Mouse (Mus musculus) neural tube, embryonic 11.5 days (tissue): ENCODE data around the gene Col25a1. TPM values are rescaled to one million over a fixed set of nuclear protein-coding genes. Genes with fewer than 3 reads are reported as not detected.

Experiments used
- ATAC-seq: fragments of 200-750 bp; cut with Nextera tagmentation; 2 replicates; pipeline ENCODE4 v1.8.0; 2017; ENCODE audit warnings: moderate number of reproducible peaks, mild to moderate bottlenecking, moderate TSS enrichment, moderate library complexity; ENCODE audit not compliant: insufficient read depth, low FRiP score, low TSS enrichment
- DNase-seq: peaks from one replicate; pipeline ENCODE4 v3.0.0-alpha.2; 2015; ENCODE audit warnings: low spot score
- H3K27ac ChIP-seq: fragments of 300-500 bp; sonication (generic); 2 replicates; pipeline ENCODE4 v1.5.1; 2014; ENCODE audit warnings: low read depth, mild to moderate bottlenecking, low read length
- H3K27me3 ChIP-seq: fragments of 300-500 bp; sonication (generic); 2 replicates; pipeline ENCODE4 v1.6.1; 2014; ENCODE audit warnings: mild to moderate bottlenecking, low read length, mixed read lengths; ENCODE audit not compliant: control insufficient read depth, insufficient read depth
- H3K36me3 ChIP-seq: fragments of 300-500 bp; sonication (generic); 2 replicates; pipeline ENCODE4 v1.6.1; 2014; ENCODE audit warnings: mild to moderate bottlenecking, low read length, moderate library complexity, mixed read lengths; ENCODE audit not compliant: control insufficient read depth, insufficient read depth
- H3K4me1 ChIP-seq: fragments of 300-500 bp; sonication (generic); 2 replicates; pipeline ENCODE4 v1.6.1; 2014; ENCODE audit warnings: low read length, mixed read lengths; ENCODE audit not compliant: control insufficient read depth, insufficient read depth
- H3K4me2 ChIP-seq: fragments of 300-500 bp; sonication (generic); 2 replicates; pipeline ENCODE4 v1.6.1; 2014; ENCODE audit warnings: low read depth, mild to moderate bottlenecking, moderate library complexity
- H3K4me3 ChIP-seq: fragments of 300-500 bp; sonication (generic); 2 replicates; pipeline ENCODE4 v1.5.1; 2014; ENCODE audit warnings: low read depth, low read length
- H3K9ac ChIP-seq: fragments of 300-500 bp; sonication (generic); 2 replicates; pipeline ENCODE4 v1.6.1; 2014; ENCODE audit warnings: mild to moderate bottlenecking, low read length
- H3K9me3 ChIP-seq: fragments of 300-500 bp; sonication (generic); 2 replicates; pipeline ENCODE4 v1.6.1; 2016; ENCODE audit warnings: low read length; ENCODE audit not compliant: control insufficient read depth
- WGBS: fragments of 180-500 bp; shearing (Covaris S2); extraction: QIAGEN DNeasy Blood & Tissue Kit; methylation state at CpG from one replicate; pipeline ENCODE4 v1.1.7; 2014; 5-methylcytosine and 5-hydroxymethylcytosine counted together
- polyA plus RNA-seq: library from polyadenylated mRNA; unstranded; fragments of >200 nt; fragmentation: Nextera tagmentation; extraction: Ambion mirVana; gene quantifications from 2 replicates; pipeline ENCODE4 v1.2.1, GENCODE M21; 2014

The Col25a1 gene
- polyA plus RNA-seq, 1 experiment from 2014 or later, result 7.2 TPM

DNA sequence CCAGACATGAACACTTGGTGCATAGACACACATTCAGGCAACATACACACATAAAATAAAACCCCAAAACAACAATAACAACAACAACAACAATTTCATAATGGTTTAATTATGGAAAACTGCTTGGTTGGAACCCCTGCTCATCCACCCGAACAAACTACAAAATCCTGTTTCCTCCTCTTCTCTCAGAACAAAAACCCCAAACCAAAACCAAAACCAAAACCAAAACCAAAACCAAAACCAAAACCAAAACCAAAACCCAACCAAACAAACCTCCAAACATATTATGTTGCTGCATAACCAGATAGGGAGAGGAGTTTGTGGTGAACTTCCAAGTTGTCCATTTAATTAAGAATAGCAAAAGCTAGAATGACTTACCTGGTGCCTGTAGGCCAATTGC, 17.9 kb downstream of the Col25a1 start:
- Histone ChIP-seq H3K27ac (no peak overlapping the region), H3K9ac (no peak overlapping the region), H3K36me3 (no peaks in the 10 kb centered on the region), H3K9me3 (no peaks in the 10 kb centered on the region), H3K27me3 (no peaks in the 10 kb centered on the region), H3K4me1 (no peaks in the 10 kb centered on the region), H3K4me3 (no peak overlapping the region), H3K4me2 (no peak overlapping the region)
- WGBS, result 83% methylated on average over 1 of the region's 1 CpGs
- no peak for DNase-seq
- ATAC-seq, result no peak

DNA sequence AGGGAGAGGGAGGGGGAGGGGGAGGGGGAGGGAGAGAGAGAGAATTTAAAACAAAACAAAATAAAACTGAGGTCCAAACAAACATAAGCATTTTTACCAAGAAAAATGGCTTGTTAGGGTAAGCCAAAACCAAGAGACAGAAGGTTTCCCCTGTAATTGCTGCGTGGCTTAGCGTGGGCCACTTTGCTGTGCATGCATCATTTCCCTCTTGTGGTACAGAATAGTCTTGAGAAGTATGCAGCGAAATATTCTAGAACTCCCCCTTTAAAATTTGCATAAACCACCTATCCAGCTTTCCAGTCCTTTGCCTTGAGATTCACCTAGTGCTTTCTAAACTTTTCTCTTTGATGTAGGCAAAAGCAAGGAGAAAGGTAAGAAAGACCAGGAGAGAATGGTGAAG, 21.8 kb downstream of the Col25a1 start:
- DNase-seq, result no peak
- H3K9me3 ChIP-seq, result no peaks in the 10 kb centered on the region
- H3K4me2 ChIP-seq, result no peak overlapping the region
- no peaks in the 10 kb centered on the region for H3K27me3 ChIP-seq
- H3K4me1 ChIP-seq, result no peaks in the 10 kb centered on the region
- 86% methylated on average over 3 of the region's 3 CpGs for WGBS
- H3K9ac ChIP-seq, result no peak overlapping the region
- ATAC-seq, result no peak
- no peak overlapping the region for H3K27ac ChIP-seq
- H3K36me3 ChIP-seq, result no peaks in the 10 kb centered on the region
- no peak overlapping the region for H3K4me3 ChIP-seq

DNA sequence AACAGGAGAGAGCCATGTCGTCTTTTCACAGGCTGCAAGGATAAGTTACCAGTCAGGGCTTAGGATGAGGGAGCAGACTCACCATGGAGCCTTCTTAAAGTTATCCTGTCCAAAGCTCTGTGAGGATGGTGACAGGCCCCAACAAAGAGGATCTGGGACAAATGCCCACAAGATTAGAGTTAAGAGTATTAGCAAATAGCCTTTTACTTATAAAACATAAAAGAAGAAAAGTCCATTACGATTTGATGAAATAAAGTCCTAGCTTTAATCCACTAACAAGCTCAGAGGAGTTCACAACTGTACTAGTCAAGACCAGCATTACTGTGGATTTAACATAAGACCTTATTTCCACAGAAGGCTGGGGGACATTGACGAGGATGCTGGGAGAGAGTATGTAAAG, 26.2 kb downstream of the Col25a1 start:
- Histone ChIP-seq H3K9ac (no peak overlapping the region), H3K27me3 (no peaks in the 10 kb centered on the region), H3K9me3 (no peaks in the 10 kb centered on the region), H3K4me1 (0 out of 2 replicates have a peak, but pooled peaks cover 3% of the 10 kb centered on the region), H3K36me3 (no peaks in the 10 kb centered on the region), H3K4me3 (no peak overlapping the region), H3K4me2 (no peak overlapping the region), H3K27ac (no peak overlapping the region)
- 70% methylated on average over 3 of the region's 3 CpGs for WGBS
- DNase-seq (no peak), ATAC-seq (no peak)

DNA sequence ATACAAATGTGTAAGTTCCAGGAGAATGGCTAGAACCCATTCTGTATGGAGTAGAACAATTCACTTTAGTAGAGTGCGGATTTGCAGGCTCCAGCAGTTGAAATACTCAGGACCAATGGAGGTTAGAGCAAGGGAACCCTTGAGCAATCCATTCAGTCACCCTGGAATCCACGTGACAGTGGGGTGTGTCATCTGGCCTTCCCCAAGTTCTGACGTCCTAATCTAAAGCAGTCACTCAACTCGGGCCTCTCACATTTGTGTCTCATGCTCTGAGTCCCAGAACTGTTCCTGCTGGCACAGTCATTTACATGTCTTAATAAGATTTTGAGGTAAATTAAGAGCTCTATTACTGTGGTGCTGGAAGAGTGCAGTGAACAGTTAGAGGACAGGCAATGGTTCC, 28.6 kb downstream of the Col25a1 start:
- ATAC-seq (no peak), DNase-seq (no peak)
- Histone ChIP-seq H3K4me1 (0 out of 2 replicates have a peak, but pooled peaks cover 3% of the 10 kb centered on the region), H3K27me3 (no peaks in the 10 kb centered on the region), H3K9ac (no peak overlapping the region), H3K36me3 (no peaks in the 10 kb centered on the region), H3K4me3 (no peak overlapping the region), H3K9me3 (no peaks in the 10 kb centered on the region), H3K27ac (no peak overlapping the region), H3K4me2 (no peak overlapping the region)
- 77% methylated on average over 4 of the region's 4 CpGs for WGBS

DNA sequence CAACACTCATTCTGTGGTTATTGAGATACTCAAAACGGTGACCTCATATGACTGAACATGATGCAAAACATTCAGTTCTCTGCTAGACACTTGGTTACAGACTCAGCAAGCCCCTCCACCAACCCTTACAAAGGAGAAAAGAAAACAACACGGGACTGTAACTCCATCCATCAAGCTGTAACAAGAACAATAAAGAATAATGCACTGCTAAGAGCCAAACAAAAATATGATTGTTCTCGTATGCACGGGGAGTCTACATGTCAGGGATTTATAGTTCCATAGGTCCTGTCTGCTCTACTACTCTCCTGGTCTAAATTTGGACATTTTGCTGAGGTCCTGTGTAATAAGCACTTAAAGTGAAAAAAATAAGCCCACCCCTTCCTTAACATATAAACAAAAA, 29.6 kb downstream of the Col25a1 start:
- no peak for ATAC-seq
- no peak for DNase-seq

DNA sequence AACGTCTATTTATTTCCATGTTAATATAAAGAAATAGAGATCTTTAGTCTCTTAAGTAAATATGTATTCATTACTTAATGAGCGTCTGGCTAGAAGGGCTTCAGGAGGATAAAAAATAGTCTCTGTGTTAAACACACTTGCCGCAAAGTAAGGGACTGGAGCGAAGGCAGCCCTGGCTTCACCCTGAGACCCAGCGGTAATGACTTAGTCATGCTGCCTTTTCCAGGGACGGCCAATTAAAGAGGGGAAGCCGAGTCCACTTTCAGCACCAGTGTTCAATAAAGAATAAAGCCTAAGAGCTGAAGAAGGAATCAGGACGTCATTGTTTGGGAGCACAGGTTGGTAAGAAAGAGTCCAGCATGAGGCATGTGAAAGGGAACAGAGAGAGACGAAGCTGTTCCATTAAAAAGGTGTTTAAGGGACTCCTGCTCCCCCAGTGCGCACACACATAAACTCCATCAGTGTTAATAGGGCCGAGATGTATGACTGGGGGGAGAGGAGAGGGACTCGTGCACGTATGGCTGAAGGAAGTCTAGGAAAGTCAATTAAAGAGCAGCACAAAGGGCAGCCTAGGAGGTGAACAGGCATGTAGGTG, 30.1 kb downstream of the Col25a1 start:
- ATAC-seq (no peak), DNase-seq (peak; percentile 22)
- WGBS, result 56% methylated on average over 13 of the region's 13 CpGs
- Histone ChIP-seq H3K9me3 (no peaks in the 10 kb centered on the region), H3K36me3 (no peaks in the 10 kb centered on the region), H3K4me2 (no peak overlapping the region), H3K9ac (no peak overlapping the region), H3K27me3 (no peaks in the 10 kb centered on the region), H3K27ac (no peak overlapping the region), H3K4me3 (no peak overlapping the region), H3K4me1 (0 out of 2 replicates have a peak, but pooled peaks cover 3% of the 10 kb centered on the region)

More for the DNA sequence above, 29.6 kb downstream of the Col25a1 start:
- H3K36me3 ChIP-seq, result no peaks in the 10 kb centered on the region
- 43% methylated on average over 4 of the region's 4 CpGs for WGBS
- no peak overlapping the region for H3K27ac ChIP-seq
- H3K4me2 ChIP-seq, result no peak overlapping the region
- no peaks in the 10 kb centered on the region for H3K27me3 ChIP-seq
- H3K4me3 ChIP-seq, result no peak overlapping the region
- no peaks in the 10 kb centered on the region for H3K9me3 ChIP-seq
- no peak overlapping the region for H3K9ac ChIP-seq
- H3K4me1 ChIP-seq, result 0 out of 2 replicates have a peak, but pooled peaks cover 3% of the 10 kb centered on the region

DNA sequence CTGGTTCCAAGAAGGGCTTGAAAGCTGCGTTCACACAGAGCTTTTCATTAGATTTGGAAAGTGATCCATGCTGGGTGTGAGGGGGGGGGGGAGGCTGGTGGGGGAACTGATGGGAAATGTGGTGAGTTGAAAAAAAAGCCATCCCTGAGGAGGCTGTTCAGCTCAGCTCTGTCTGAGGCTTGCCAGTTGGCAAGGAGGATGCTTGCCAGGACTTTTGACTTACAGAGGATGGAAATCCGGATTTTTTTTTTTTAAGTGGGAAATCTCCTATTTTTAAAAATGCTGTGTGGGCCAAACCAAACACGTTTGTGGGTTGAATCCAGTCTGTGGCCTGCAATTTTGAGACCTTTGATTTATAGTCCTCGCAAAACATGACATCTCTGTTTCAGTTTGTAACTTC, 35.6 kb downstream of the Col25a1 start:
- Histone ChIP-seq H3K4me2 (no peak overlapping the region), H3K9ac (no peak overlapping the region), H3K27me3 (no peaks in the 10 kb centered on the region), H3K36me3 (no peaks in the 10 kb centered on the region), H3K27ac (no peak overlapping the region), H3K4me1 (no peaks in the 10 kb centered on the region), H3K9me3 (no peaks in the 10 kb centered on the region), H3K4me3 (no peak overlapping the region)
- 77% methylated on average over 4 of the region's 4 CpGs for WGBS
- ATAC-seq (no peak), DNase-seq (no peak)

DNA sequence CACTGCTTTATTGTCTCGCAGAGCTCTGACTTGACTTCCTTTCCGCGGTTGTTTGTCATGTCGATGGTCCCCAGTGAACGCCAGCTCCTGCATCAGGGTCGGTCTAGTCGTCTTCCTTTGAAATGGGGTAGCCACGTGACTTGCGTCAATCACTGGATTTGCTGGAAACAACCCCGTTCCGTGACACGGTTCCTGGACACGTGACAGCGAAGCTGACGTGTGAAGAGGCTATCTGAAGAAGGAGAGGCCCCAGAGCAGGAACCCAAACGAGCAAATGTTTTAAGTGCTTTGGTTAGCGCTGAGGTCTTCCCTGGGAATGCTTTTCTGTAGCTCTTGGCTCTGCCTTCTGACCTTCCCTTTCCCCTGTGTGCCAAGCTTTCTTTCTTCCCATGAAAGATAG, 41.5 kb downstream of the Col25a1 start:
- no peak for ATAC-seq
- DNase-seq, result no peak
- Histone ChIP-seq H3K4me3 (no peak overlapping the region), H3K9me3 (no peaks in the 10 kb centered on the region), H3K27me3 (no peaks in the 10 kb centered on the region), H3K36me3 (no peaks in the 10 kb centered on the region), H3K9ac (no peak overlapping the region), H3K27ac (no peak overlapping the region), H3K4me2 (no peak overlapping the region), H3K4me1 (no peaks in the 10 kb centered on the region)
- 76% methylated on average over 17 of the region's 17 CpGs for WGBS

DNA sequence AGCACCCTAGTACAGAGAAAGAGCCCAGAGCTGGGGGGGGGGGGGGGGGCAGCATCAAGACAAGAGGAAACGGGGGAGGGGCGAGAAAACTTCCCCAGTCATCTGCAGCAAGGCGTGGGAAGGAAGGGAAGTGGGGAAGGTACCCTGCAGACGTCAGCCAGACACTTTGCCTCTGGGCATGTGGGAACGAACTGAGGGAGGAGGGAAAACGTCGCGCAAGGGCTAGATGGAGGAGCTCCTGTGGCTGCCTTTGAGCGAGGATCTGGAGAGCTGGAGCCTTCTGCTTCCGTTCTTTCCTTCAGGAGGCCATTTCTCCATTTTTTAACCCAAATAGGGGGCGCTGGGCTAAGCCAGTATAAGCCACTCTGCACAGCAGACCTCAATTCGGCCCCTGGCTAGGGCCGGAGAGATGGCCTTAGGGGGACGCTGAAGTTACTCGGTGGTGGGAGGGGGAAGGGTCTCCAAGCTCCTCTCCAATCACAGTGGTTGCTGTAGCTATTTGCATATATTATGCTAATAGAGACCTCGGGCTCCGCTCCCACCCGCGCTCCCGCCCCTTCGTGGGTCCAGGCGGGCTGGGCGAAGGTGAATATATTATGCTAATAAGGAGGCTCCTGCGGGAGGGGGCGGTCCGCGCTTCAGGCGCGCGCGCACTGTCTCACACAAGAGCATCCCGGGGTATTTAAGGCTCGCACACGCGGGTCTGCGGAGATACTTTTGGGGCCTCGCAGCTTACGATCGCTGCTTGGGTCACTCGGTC, 49.1 kb downstream of the Col25a1 start:
- peak overlapping the region; percentile 93 for H3K4me2 ChIP-seq
- WGBS, result 0% methylated on average over 40 of the region's 40 CpGs
- no peaks in the 10 kb centered on the region for H3K36me3 ChIP-seq
- DNase-seq, result peak; percentile 85
- H3K27me3 ChIP-seq, result peaks cover 6% of the 10 kb centered on the region
- peak overlapping the region; percentile 48 for H3K4me3 ChIP-seq
- peak; percentile 92 for ATAC-seq
- no peak overlapping the region for H3K27ac ChIP-seq
- H3K4me1 ChIP-seq, result no peaks in the 10 kb centered on the region
- peak overlapping the region; percentile 39 for H3K9ac ChIP-seq
- no peaks in the 10 kb centered on the region for H3K9me3 ChIP-seq
